Mouse (Mus musculus): Measurements from ENCODE around the gene Myof. TPM values are rescaled to one million over a fixed set of nuclear protein-coding genes. Genes with fewer than 3 reads are reported as not detected.

The Myof gene
- total and polyA plus RNA-seq, 2 experiments from 2014 or later = 1.5 to 5.1 TPM

DNA sequence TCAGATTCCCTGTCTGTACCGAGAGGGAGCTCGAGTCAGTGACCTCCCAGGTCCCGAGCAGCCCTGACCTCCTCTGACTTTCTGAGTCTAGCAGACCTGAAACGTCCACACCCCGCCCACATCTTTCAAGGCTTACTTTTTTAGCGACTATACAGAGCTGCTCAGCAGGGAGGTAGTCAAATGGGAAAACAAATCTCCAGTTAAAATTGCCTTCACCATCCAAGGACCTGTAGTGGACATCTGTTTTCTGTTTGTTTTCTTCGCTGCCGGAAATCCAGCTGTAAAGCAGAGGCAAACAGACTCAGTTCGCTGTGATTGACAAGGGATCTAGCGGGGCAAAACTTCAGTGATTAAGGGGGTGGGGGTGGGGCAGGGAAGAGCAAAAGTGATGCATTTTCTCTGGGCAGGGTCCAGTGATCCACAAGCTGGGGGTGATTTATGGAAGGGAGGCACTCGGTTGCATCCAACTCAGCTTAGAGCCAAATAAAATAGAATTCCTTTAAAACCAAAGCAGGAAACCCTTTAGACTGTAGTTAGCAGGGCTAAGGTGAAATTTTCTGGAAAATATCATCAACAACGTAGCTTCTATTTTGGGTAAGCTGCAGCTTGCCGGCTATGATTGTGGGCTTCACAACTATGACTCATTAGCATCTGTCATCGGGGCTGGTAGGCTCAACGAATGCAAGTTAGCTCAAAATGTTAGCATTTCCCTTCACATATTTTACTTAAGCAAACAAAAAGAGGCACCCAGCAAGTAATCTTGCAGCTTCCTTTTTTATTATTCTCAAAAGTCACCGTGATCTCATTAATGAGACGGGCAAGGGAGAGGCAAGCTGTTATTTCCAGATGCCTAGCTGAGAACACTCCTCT is 135.7 kb downstream of the Myof start:
- Histone ChIP-seq H3K4me1 (ENCODE audit: insufficient read depth) (peaks cover 15% of the 10 kb centered on the region; the same call in 1 of the 2 replicates), H3K27me3 (ENCODE audit: insufficient read depth, low read length) (no peaks in the 10 kb centered on the region), H3K27ac (ENCODE audit: low read depth, low read length) (no peak overlapping the region), H3K4me3 (ENCODE audit: low read depth, low read length) (no peak overlapping the region), H3K36me3 (ENCODE audit: insufficient read depth) (no peaks in the 10 kb centered on the region), H3K9ac (no peak overlapping the region), H3K9me3 (ENCODE audit: low read length) (no peaks in the 10 kb centered on the region), H3K4me2 (ENCODE audit: low read depth) (peak overlapping the region; percentile 8)
- WGBS = 30% methylated on average over 17 of the region's 17 CpGs
- ATAC-seq = peak; percentile 73
- peak; percentile 60 for DNase-seq
- no peak for TF ChIP-seq CTCF (IDR thresholded peaks at IDR 0.05; ENCODE audit: low read depth)

GRCm38 (mm10) chr19:37906916-37907315 is 136.5 kb downstream of the Myof start:
- Histone ChIP-seq H3K4me3 (ENCODE audit: low read depth, low read length) (no peak overlapping the region), H3K27me3 (ENCODE audit: insufficient read depth, low read length) (no peaks in the 10 kb centered on the region), H3K9ac (no peak overlapping the region), H3K36me3 (ENCODE audit: insufficient read depth) (no peaks in the 10 kb centered on the region), H3K4me2 (ENCODE audit: low read depth) (no peak overlapping the region), H3K4me1 (ENCODE audit: insufficient read depth) (peaks cover 15% of the 10 kb centered on the region; the same call in 1 of the 2 replicates), H3K27ac (ENCODE audit: low read depth, low read length) (no peak overlapping the region), H3K9me3 (ENCODE audit: low read length) (no peaks in the 10 kb centered on the region)
- 62% methylated on average over 3 of the region's 3 CpGs for WGBS
- no peak for ATAC-seq
- no peak for TF ChIP-seq CTCF (IDR thresholded peaks at IDR 0.05; ENCODE audit: low read depth)
- no peak for DNase-seq

- H3K9ac ChIP-seq = no peak overlapping the region
- no peak overlapping the region for H3K4me2 ChIP-seq (ENCODE audit: low read depth)
- DNase-seq (no peak), ATAC-seq (peak; percentile 20; the same call in 1 of the 2 replicates)
- WGBS = 7% methylated on average over 7 of the region's 7 CpGs
- no peaks in the 10 kb centered on the region for H3K9me3 ChIP-seq (ENCODE audit: low read length)
- no peak overlapping the region for H3K27ac ChIP-seq (ENCODE audit: low read depth, low read length)
- no peaks in the 10 kb centered on the region for H3K36me3 ChIP-seq (ENCODE audit: insufficient read depth)
- no peaks in the 10 kb centered on the region for H3K4me1 ChIP-seq (ENCODE audit: insufficient read depth)
- TF ChIP-seq CTCF (IDR thresholded peaks at IDR 0.05; ENCODE audit: low read depth) = no peak
- no peaks in the 10 kb centered on the region for H3K27me3 ChIP-seq (ENCODE audit: insufficient read depth, low read length)
- H3K4me3 ChIP-seq (ENCODE audit: low read depth, low read length) = no peak overlapping the region
Measured at GRCm38 (mm10) chr19:37896081-37896480, 147.3 kb downstream of the Myof start.

GRCm38 (mm10) chr19:37891006-37891405 is 152.4 kb downstream of the Myof start:
- H3K4me3 ChIP-seq (ENCODE audit: low read depth, low read length) = no peak overlapping the region
- H3K27me3 ChIP-seq (ENCODE audit: insufficient read depth, low read length) = no peaks in the 10 kb centered on the region; the same call in 1 of the 2 replicates
- DNase-seq (no peak), ATAC-seq (no peak)
- no peaks in the 10 kb centered on the region for H3K4me1 ChIP-seq (ENCODE audit: insufficient read depth)
- no peak for TF ChIP-seq CTCF (IDR thresholded peaks at IDR 0.05; ENCODE audit: low read depth)
- H3K4me2 ChIP-seq (ENCODE audit: low read depth) = no peak overlapping the region
- WGBS = 91% methylated on average over 2 of the region's 2 CpGs
- no peak overlapping the region for H3K27ac ChIP-seq (ENCODE audit: low read depth, low read length)
- no peaks in the 10 kb centered on the region for H3K9me3 ChIP-seq (ENCODE audit: low read length)
- no peaks in the 10 kb centered on the region for H3K36me3 ChIP-seq (ENCODE audit: insufficient read depth)
- H3K9ac ChIP-seq = no peak overlapping the region

- H3K4me2 ChIP-seq (ENCODE audit: low read depth) = peak overlapping the region; percentile 51
- peaks cover 24% of the 10 kb centered on the region for H3K27me3 ChIP-seq (ENCODE audit: insufficient read depth, low read length)
- H3K4me3 ChIP-seq (ENCODE audit: low read depth, low read length) = peak overlapping the region; percentile 31
- peak; percentile 93 for DNase-seq
- H3K9me3 ChIP-seq (ENCODE audit: low read length) = no peaks in the 10 kb centered on the region
- H3K4me1 ChIP-seq (ENCODE audit: insufficient read depth) = no peaks in the 10 kb centered on the region
- H3K9ac ChIP-seq = peak overlapping the region; percentile 38; the same call in 1 of the 2 replicates
- WGBS = 10% methylated on average over 15 of the region's 15 CpGs
- ATAC-seq = peak; percentile 81
- no peak overlapping the region for H3K27ac ChIP-seq (ENCODE audit: low read depth, low read length)
- TF ChIP-seq CTCF (IDR thresholded peaks at IDR 0.05; ENCODE audit: low read depth) = peak; percentile 89
- no peaks in the 10 kb centered on the region for H3K36me3 ChIP-seq (ENCODE audit: insufficient read depth)
Measured at GRCm38 (mm10) chr19:37886355-37887120, 156.8 kb downstream of the Myof start.

DNA sequence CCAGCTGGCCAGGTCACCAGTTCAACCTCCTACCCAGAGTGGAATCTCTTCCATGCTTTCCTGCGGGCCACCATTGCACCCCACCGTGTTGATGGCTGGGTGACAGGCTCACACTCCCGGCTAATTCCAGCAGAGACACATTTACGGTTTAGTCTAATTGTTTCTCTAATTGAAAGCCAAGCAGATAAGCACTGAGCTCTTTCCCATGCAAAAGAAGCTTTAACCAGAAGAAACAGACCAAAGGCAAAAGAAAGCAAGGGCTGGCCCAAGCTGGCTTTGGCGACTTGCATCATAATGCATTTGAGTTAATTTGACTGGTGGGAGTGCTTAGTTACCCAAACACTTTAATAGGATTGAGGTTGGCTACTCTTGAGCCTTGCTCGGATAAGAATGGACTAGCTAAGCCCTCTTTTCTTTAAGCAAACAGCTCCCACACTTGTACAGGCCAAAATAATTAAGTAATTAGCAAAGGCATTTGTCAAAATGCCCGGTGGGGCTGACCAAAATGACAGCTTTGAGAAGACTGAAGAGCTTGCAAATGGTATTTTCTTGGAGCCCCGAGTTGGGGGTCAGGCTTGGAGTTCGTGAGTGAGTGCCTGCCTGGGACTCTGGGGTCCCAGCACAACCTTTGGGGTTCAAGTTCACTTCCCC is 161.8 kb downstream of the Myof start:
- H3K27me3 ChIP-seq (ENCODE audit: insufficient read depth, low read length) = peaks cover 66% of the 10 kb centered on the region
- H3K9me3 ChIP-seq (ENCODE audit: low read length) = no peaks in the 10 kb centered on the region
- no peak for TF ChIP-seq CTCF (IDR thresholded peaks at IDR 0.05; ENCODE audit: low read depth)
- ATAC-seq (peak; percentile 55; the same call in 1 of the 2 replicates), DNase-seq (peak; percentile 17)
- no peak overlapping the region for H3K27ac ChIP-seq (ENCODE audit: low read depth, low read length)
- no peak overlapping the region for H3K4me3 ChIP-seq (ENCODE audit: low read depth, low read length)
- no peak overlapping the region for H3K9ac ChIP-seq
- 7% methylated on average over 9 of the region's 9 CpGs for WGBS
- H3K4me2 ChIP-seq (ENCODE audit: low read depth) = no peak overlapping the region
- no peaks in the 10 kb centered on the region for H3K36me3 ChIP-seq (ENCODE audit: insufficient read depth)
- no peaks in the 10 kb centered on the region for H3K4me1 ChIP-seq (ENCODE audit: insufficient read depth)

Data from forebrain, postnatal 0 days (tissue).